Mouse (Mus musculus) brain, embryonic 18.5 days (tissue): ENCODE results near the gene Sema6d.

ENCODE experiments used
- DNase-seq: peaks from one replicate; pipeline ENCODE4 v3.0.0-alpha.2; 2012; ENCODE audit warnings: low read depth, low spot score

Gene Sema6d

GRCm38 (mm10) chr2:124089813-124090230 lies at the start of gene Sema6d:
TSS of gene Sema6d (plus strand) at chr2:124089969.
- DNase-seq = no peak

DNA sequence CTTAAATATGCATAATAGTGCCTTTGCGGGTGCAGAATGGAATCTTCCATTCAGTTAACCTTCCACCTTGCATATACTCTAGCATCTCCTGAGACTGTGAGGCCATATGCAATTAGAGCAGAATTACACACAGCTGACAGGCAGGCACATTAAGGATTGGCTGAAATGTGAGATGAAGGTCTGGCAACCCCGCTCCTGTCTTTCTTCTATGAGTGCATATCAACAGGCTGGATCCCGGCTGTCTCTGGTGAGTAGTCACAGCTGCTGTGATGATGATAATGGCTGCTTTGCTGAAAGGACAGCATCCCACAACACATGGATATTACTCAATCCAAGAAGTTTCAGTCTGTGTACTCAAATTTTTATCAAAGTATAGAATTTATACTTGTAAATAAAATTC lies 29.9 kb upstream of the Sema6d start:
- DNase-seq = no peak

GRCm38 (mm10) chr2:124068380-124068779 lies 21.4 kb upstream of the Sema6d start:
- DNase-seq = no peak

GRCm38 (mm10) chr2:124070664-124071063 lies 19.1 kb upstream of the Sema6d start:
- no peak for DNase-seq

DNA sequence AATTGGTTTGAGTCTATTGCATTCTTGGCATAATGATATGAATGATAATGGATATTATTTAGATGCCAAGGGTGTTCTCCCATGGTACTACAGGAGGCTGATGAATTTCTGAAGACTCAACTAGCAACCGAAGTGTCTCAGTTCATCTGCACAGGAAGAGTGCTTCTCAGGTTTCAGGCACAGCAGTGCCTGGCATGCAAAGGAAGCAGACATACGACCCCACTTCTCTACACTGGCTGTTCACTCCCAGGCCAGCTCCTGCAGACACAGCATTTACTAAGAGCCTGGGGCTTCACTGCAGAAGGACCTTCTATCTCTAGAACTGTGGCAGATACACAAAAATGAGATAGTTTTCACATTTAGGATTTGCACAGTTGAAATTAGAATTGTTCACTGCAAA lies 18.4 kb upstream of the Sema6d start:
- no peak for DNase-seq

- DNase-seq = no peak
Observed at GRCm38 (mm10) chr2:124090231-124091141, 717 bp downstream of the Sema6d start.

DNA sequence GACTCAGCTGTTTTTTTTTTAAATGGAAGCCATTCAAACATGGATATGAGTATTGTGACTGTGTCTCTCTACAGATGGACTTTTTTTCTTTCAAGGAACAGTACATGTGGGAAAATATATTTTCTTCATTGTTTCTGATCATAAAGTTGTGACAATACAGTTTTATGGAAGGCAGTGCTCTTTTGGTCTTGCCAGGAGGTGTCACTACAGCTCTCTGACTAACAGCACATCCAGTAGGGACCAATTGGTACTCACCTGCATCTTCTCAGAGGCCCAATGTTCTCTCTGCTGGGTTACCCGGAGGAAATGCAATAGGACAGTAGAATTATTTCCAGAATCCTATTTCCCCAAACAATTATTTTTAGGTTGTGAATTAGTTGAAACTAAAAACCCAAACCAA lies 9.9 kb downstream of the Sema6d start:
- DNase-seq = no peak

DNA sequence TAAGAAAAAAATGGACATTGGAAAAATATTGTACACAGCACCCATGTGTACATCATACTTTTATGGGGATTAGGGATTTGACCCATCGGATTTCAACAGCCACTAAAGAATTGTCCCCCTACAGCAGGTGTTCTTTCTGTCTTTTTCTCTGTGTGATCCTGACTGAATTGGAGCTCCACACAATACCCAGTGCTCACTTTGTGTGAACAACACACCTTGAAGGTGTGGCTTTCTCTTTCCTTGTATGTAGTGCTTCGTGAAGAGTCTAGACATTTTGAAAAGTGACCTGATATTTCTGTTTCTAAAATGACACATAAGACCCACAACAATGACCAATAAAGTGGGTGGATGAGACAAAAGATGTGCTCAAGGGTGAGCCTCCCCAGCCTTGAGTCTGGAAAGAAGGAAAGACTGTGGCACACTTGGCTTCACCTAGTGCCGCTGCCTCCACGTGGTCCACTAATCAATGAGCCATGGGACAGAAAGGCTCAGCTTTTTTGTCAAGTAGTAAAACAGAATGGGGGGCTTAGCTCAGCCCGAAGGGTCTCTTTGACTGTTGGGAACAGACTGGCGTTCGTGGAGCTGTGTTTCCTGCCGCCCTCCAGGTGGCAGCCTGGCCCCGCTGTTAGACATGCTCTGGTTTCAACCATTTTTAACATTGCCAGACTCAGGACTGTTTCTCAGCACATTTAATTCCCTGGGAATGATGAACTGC lies 10.9 kb downstream of the Sema6d start:
- DNase-seq = no peak

DNA sequence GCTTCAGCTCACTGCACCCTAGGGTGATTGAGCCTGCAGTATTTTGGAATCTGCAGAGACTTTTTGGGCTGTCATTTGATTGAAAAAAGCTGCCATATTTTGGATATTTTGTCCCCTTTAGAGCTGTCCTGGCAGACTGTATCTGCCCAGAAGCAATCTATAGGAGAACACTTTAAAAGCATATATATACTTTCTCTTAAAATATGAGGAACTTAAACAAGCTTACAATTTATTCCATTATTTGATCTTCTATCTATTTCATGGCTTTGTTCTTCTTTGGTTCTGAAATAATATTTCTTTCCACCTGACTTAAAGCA lies 11.4 kb downstream of the Sema6d start:
- DNase-seq = no peak

DNA sequence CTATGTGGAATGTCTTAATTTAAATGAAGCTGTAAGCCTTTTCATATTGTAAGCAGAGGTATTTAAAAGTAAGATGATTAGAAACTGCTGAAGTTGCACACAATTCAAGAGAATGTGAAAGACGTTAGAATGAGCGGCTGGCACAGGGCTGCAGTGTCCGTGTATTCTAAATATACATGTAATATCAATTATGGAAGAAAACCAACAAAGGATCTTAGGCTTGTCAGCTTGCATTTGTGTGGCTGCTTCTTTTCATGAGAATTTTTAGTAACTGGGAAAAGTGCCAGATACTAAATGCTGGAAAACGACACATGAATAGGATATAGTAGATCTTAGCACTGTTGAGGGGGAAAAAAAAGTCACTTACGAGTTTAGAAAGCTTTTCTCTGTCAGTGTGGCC lies 11.8 kb downstream of the Sema6d start:
- no peak for DNase-seq

- no peak for DNase-seq
Observed at GRCm38 (mm10) chr2:124103277-124103676, 13.5 kb downstream of the Sema6d start.

DNA sequence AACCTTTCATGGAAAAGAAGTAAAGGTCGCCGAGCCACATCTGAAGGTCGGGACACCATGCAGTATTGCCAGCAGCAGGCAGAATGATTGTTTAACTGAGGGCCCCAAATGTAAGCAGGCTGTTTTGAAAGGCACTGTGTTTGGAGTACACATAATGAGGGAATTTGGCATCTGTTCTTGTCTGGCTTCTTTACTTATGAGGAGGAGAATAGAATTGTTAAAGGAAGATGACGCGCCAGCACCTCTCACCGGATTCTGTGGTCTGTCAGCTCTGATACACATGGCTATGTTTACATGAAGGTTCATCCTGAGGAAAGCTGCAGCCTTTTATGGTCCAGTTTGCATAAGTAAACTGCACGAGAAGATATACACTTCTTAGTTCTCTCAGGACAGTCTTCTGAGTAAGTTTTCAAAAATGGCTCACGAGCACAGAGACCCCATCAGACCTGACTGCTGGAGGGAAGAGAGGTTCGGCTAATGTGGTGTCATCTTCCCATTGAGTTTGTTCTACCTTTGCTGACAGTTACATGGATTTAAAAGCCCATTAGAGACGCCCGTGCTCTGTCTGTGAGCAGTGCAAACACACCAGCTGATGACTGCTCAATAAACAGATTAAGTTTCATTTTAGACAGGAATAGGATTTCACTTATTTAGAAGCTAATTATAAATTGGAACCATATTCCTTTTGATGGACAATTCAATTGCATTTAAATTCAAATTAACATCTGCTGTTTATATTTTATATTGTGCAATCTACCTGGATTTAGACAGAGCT lies 28.9 kb downstream of the Sema6d start:
- DNase-seq = no peak

DNA sequence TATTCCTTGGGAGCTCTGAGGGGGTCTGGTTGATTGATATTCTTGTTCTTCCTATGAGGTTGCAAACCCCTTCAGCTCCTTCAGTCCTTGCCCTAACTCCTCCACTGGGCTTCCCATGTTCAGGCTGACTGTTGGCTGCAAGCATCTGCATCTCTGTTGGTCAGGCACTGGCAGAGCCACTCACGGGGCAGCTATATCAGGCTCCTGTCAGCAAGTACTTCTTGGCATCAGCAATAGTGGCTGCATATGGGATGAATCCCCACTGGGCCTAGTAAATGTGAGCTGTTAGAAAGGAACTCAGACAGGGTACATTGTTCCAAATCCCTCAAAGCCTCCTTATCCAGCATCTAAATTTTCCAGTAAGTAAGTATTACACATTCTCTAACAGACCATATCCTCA lies 30.6 kb downstream of the Sema6d start:
- no peak for DNase-seq

DNA sequence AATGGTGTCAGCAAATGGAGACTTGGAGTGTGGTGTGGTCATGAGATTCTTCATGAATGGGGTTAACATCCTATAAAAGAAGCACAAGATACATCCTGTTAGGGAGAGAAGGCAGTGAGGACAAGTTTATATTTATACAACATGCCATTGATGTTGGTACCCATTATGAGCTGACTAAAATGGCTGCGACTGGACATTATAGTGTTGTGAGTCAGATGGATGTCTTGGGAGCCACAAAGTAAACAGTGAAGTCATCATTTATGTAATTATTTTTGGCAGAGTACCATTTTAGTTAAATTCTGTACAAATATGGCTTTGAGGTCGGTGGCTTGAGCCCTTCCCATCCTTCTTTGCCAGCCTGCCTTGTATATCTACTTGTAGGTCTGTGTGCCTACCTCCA lies 31.8 kb downstream of the Sema6d start:
- DNase-seq = no peak

DNA sequence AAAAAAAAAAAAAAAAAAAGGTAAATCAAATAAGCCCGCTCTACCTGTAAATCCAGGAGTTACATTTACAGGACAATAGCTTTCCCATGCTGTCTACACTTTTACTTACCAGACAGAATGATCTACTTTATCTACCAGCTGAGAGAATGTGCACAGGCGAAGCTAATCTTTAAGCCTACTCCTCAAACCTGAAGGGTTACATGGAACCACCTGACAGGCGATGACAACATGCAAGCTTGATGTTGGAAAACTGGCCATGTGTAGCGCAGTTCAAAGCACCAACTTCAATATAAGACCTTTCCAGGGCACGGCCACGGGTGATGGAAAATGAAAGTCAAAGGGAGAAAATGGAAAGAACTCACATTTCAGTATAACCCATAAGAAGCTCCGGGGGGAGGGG lies 35.7 kb downstream of the Sema6d start:
- DNase-seq = no peak

- no peak for DNase-seq
Observed at GRCm38 (mm10) chr2:124126853-124127252, 37.1 kb downstream of the Sema6d start.

- no peak for DNase-seq
Observed at GRCm38 (mm10) chr2:124130876-124131275, 41.1 kb downstream of the Sema6d start.

GRCm38 (mm10) chr2:124141510-124142044 lies 51.8 kb downstream of the Sema6d start:
- DNase-seq = no peak

DNA sequence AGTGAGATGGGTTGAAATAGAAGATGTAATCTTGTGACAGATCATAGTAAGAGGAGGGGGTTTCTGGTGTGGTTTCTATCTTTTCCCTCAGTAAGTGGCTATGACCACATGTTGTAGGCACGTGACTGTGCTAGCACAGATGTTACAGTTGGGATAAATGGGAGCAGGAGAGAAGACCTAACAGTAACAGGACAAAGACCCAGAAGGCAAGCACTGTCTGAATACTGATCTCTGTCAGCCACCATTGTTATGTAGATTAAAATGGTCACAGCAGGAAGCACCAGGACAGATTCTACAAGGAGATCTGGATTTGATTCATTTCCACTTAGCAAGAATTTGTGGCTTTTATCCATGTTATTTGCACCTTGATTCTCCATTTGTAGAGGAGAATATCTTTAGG lies 55.8 kb downstream of the Sema6d start:
- no peak for DNase-seq

DNA sequence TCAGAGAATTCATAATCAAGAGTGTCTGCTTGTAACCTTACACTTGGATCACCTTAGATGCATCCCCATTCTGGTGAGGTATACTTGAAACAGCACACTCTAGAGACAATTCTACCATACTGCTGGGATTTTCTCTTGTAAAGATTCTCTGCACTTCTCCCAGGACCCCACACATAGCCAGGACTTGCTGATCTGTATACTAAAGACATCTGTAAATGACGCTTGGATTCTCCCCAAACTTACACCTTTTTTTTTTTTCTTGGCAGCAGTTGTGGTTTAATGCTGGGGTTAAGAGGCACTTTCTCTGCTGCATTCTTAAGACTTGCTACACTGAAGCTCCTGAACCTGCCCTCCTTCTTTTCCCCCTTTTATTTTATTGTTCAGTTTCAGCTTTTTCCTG lies 68.4 kb downstream of the Sema6d start:
- no peak for DNase-seq

DNA sequence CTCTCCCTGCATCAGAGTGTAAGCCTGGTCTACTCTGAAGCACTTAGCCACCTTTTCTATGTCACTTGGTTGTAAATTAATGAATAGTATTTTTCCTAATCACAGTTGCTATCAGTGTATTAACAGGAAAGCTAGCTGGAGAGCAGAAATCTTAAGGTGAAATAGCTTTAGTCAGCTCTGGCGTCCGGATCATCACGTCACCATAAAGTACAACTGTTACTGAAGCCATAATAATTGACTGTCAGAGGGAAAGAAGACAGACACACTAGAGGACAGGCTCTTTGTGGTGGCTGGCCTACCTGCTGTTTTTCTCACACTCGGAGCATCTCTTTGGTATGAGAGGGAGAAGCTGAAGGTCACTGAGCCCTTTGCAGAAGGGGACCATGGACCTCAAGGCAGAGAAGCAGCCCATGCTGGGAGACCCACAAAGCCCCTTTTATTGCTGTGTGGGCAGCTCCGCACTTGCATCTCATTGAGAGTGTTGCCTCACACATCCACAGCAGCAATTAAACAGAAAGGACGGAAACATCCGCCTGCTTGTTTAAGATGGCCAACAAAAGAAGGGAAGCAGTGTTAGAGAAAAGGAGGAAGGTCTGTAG lies 72.3 kb downstream of the Sema6d start:
- no peak for DNase-seq

DNA sequence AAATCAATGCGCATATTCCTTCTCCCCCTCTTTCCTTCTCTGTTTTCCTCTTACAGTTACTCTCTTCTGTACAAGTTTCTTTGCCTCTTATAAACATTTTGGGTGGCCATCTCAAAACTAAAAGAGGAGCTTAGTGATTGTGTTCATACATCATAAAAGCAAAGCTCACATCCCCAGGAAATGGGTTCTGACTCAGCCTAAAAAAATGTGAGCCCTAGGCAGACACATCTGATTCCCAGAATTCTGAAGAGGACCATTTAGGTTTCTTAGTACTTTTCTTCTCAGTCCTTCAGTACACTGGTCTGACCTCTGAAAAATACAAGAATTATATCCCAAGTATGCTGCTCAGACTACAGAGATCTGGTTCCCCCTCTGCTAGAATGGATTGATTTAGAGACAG lies 78.6 kb downstream of the Sema6d start:
- DNase-seq = no peak
